Mouse (Mus musculus) forebrain, embryonic 16.5 days (tissue): Measurements from ENCODE around the gene Ifit3. TPM values are rescaled to one million over a fixed set of nuclear protein-coding genes. Genes with fewer than 3 reads are reported as not detected.
A peak's percentile ranks its signal among the peaks of the same experiment; 100 is the strongest.
"Not testable (repeated sequence)": the region's sequence is repeated elsewhere in the genome, so short reads cannot be mapped to it uniquely, and the experiment has no call there.

Experiments
- ATAC-seq: fragments of 200-750 bp; cut with Nextera tagmentation; 2 replicates; pipeline ENCODE4 v1.8.0; 2017; ENCODE audit warnings: mild to moderate bottlenecking, moderate library complexity
- H3K27ac ChIP-seq: fragments of 300-500 bp; sonication (generic); 2 replicates; pipeline ENCODE4 v1.5.1; 2014; ENCODE audit warnings: low read length, control low read depth
- H3K27me3 ChIP-seq: fragments of 300-500 bp; sonication (generic); replicated peaks from 2 replicates; pipeline ENCODE4 v1.6.1; 2014; ENCODE audit warnings: low read length; ENCODE audit not compliant: control insufficient read depth, insufficient read depth
- H3K36me3 ChIP-seq: fragments of 300-500 bp; sonication (generic); 2 replicates; pipeline ENCODE4 v1.6.1; 2014; ENCODE audit not compliant: control insufficient read depth, insufficient read depth
- H3K4me1 ChIP-seq: fragments of 300-500 bp; sonication (generic); replicated peaks from 2 replicates; pipeline ENCODE4 v1.6.1; 2014; ENCODE audit warnings: low read length; ENCODE audit not compliant: control insufficient read depth, insufficient read depth
- H3K4me2 ChIP-seq: fragments of 300-500 bp; sonication (generic); 2 replicates; pipeline ENCODE4 v1.6.1; 2014; ENCODE audit warnings: mild to moderate bottlenecking, low read length, control low read depth
- H3K4me3 ChIP-seq: fragments of 300-500 bp; sonication (generic); replicated peaks from 2 replicates; pipeline ENCODE4 v1.5.1; 2014; ENCODE audit warnings: mild to moderate bottlenecking, low read length, control low read depth
- H3K9ac ChIP-seq: fragments of 300-500 bp; sonication (generic); replicated peaks from 2 replicates; pipeline ENCODE4 v1.6.1; 2014; ENCODE audit warnings: low read depth, low read length, control low read depth
- H3K9me3 ChIP-seq: fragments of 300-500 bp; sonication (generic); 2 replicates; pipeline ENCODE4 v1.6.1; 2016; ENCODE audit warnings: low read length; ENCODE audit not compliant: control insufficient read depth
- WGBS: fragments of 180-500 bp; shearing (Covaris S2); extraction: QIAGEN DNeasy Blood & Tissue Kit; methylation state at CpG from one replicate; pipeline ENCODE4 v1.1.7; 2014; 5-methylcytosine and 5-hydroxymethylcytosine counted together
- polyA plus RNA-seq: library from polyadenylated mRNA; unstranded; fragments of >200 nt; fragmentation: Nextera tagmentation; extraction: Ambion mirVana; gene quantifications from 2 replicates; pipeline ENCODE4 v1.2.1, GENCODE M21; 2015

Gene Ifit3
- polyA plus RNA-seq, 1 experiment from 2014 or later = 1.3 TPM

- H3K36me3 ChIP-seq = not testable (repeated sequence)
Observed at GRCm38 (mm10) chr19:34601888-34602287, 18.6 kb downstream of the Ifit3 start, which contains the start of gene Ifit1bl1. Ifit1bl1 (minus strand) TSS chr19:34601956.

GRCm38 (mm10) chr19:34605472-34605871 is 22.1 kb downstream of the Ifit3 start:
- no peak overlapping the region for H3K4me3 ChIP-seq
- no peak overlapping the region for H3K9ac ChIP-seq
- WGBS = 89% methylated on average over 3 of the region's 3 CpGs
- no peaks in the 10 kb centered on the region for H3K9me3 ChIP-seq
- H3K27ac ChIP-seq = no peak overlapping the region
- ATAC-seq = no peak
- no peaks in the 10 kb centered on the region for H3K4me1 ChIP-seq
- no peaks in the 10 kb centered on the region for H3K36me3 ChIP-seq
- H3K27me3 ChIP-seq = no peaks in the 10 kb centered on the region
- H3K4me2 ChIP-seq = no peak overlapping the region

More at GRCm38 (mm10) chr19:34601888-34602287, 18.6 kb downstream of the Ifit3 start, which contains the start of gene Ifit1bl1:
- not testable (repeated sequence) for H3K27ac ChIP-seq, H3K4me2 ChIP-seq, H3K4me1 ChIP-seq, H3K9me3 ChIP-seq, H3K9ac ChIP-seq, ATAC-seq, H3K4me3 ChIP-seq, H3K27me3 ChIP-seq
- WGBS = 54% methylated on average over 1 of the region's 1 CpGs

- not testable (repeated sequence) for H3K36me3 ChIP-seq
- ATAC-seq = peak; percentile 62
- 41% methylated on average over 4 of the region's 4 CpGs for WGBS
Observed at GRCm38 (mm10) chr19:34607237-34608051, 24.1 kb downstream of the Ifit3 start, which contains the start of gene Ifit3b. Ifit3b (plus strand) TSS chr19:34607970.

GRCm38 (mm10) chr19:34610118-34610517 is 26.8 kb downstream of the Ifit3 start:
- not testable (repeated sequence) for H3K4me3 ChIP-seq, H3K9ac ChIP-seq, ATAC-seq, H3K27me3 ChIP-seq, H3K9me3 ChIP-seq, H3K27ac ChIP-seq, H3K4me2 ChIP-seq, H3K36me3 ChIP-seq, H3K4me1 ChIP-seq
- WGBS = 82% methylated on average over 3 of the region's 3 CpGs

More at GRCm38 (mm10) chr19:34607237-34608051, 24.1 kb downstream of the Ifit3 start, which contains the start of gene Ifit3b:
- not testable (repeated sequence) for H3K9me3 ChIP-seq, H3K27me3 ChIP-seq, H3K4me2 ChIP-seq, H3K9ac ChIP-seq, H3K27ac ChIP-seq, H3K4me3 ChIP-seq, H3K4me1 ChIP-seq

GRCm38 (mm10) chr19:34612243-34613001 is 29.1 kb downstream of the Ifit3 start:
- H3K4me3 ChIP-seq, H3K4me1 ChIP-seq, H3K27ac ChIP-seq, H3K36me3 ChIP-seq, H3K9me3 ChIP-seq, H3K9ac ChIP-seq, H3K4me2 ChIP-seq, ATAC-seq, H3K27me3 ChIP-seq: not testable (repeated sequence)
- WGBS = 81% methylated on average over 5 of the region's 11 CpGs

- H3K36me3 ChIP-seq = no peaks in the 10 kb centered on the region
- H3K9ac ChIP-seq = no peak overlapping the region
- WGBS = 94% methylated on average over 5 of the region's 5 CpGs
- no peak overlapping the region for H3K4me2 ChIP-seq
- no peak overlapping the region for H3K4me3 ChIP-seq
- no peak overlapping the region for H3K27ac ChIP-seq
- no peaks in the 10 kb centered on the region for H3K4me1 ChIP-seq
- H3K9me3 ChIP-seq = no peaks in the 10 kb centered on the region
- H3K27me3 ChIP-seq = no peaks in the 10 kb centered on the region
- no peak for ATAC-seq
Observed at GRCm38 (mm10) chr19:34620871-34621270, 37.5 kb downstream of the Ifit3 start.

- 89% methylated on average over 6 of the region's 6 CpGs for WGBS
- H3K4me2 ChIP-seq = no peak overlapping the region
- H3K9ac ChIP-seq = no peak overlapping the region
- no peaks in the 10 kb centered on the region for H3K4me1 ChIP-seq
- no peaks in the 10 kb centered on the region for H3K9me3 ChIP-seq
- H3K27me3 ChIP-seq = no peaks in the 10 kb centered on the region
- ATAC-seq = no peak
- H3K36me3 ChIP-seq = no peaks in the 10 kb centered on the region
- no peak overlapping the region for H3K4me3 ChIP-seq
- H3K27ac ChIP-seq = no peak overlapping the region
Observed at GRCm38 (mm10) chr19:34623781-34624180, 40.5 kb downstream of the Ifit3 start.

GRCm38 (mm10) chr19:34624663-34625062 is 41.3 kb downstream of the Ifit3 start:
- Histone ChIP-seq H3K9ac (no peak overlapping the region), H3K4me1 (no peaks in the 10 kb centered on the region), H3K27ac (no peak overlapping the region), H3K4me3 (no peak overlapping the region), H3K27me3 (no peaks in the 10 kb centered on the region), H3K36me3 (no peaks in the 10 kb centered on the region), H3K4me2 (no peak overlapping the region), H3K9me3 (no peaks in the 10 kb centered on the region)
- 87% methylated on average over 4 of the region's 4 CpGs for WGBS
- ATAC-seq = no peak

- Histone ChIP-seq H3K4me2 (no peak overlapping the region), H3K9ac (no peak overlapping the region), H3K27me3 (no peaks in the 10 kb centered on the region), H3K9me3 (no peaks in the 10 kb centered on the region), H3K4me1 (no peaks in the 10 kb centered on the region), H3K4me3 (no peak overlapping the region), H3K36me3 (no peaks in the 10 kb centered on the region), H3K27ac (no peak overlapping the region)
- WGBS = 79% methylated on average over 2 of the region's 2 CpGs
- no peak for ATAC-seq
Observed at GRCm38 (mm10) chr19:34627496-34627895, 44.2 kb downstream of the Ifit3 start.
